Mouse (Mus musculus): Measurements from ENCODE around the gene Asb5. TPM values are rescaled to one million over a fixed set of nuclear protein-coding genes. Genes with fewer than 3 reads are reported as not detected.

Asb5 gene
- polyA plus RNA-seq, 1 experiment from 2014 or later = 6.8 TPM

DNA sequence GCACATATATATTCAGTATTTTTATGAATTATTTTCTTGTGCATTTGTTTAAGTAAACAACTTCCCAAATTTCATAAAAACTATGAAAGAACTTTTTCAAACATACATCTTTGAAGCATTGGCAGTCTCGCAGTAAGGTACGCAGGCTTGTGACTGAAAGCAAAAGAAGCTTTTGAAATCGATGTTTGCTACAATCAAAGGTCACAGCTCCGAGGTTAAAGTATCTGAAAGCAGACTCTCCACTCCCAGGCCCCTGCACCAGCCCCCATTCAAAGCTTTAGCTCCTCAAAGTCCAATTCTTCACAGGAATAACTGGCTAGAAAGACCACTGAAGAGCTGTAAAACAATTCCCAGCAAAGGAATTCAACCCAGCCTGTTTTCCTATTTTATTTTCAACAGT lies 8.9 kb upstream of the Asb5 start:
- Histone ChIP-seq H3K4me1 (ENCODE audit: control insufficient read depth, insufficient read depth, low read length) (no peaks in the 10 kb centered on the region), H3K27ac (replicated peaks; ENCODE audit: low read depth, low read length) (no peak overlapping the region), H3K9ac (ENCODE audit: low read depth, low read length) (no peak overlapping the region), H3K27me3 (replicated peaks; ENCODE audit: control insufficient read depth, insufficient read depth, low read length) (no peaks in the 10 kb centered on the region), H3K9me3 (ENCODE audit: control insufficient read depth, low read length) (no peaks in the 10 kb centered on the region), H3K36me3 (ENCODE audit: control insufficient read depth, insufficient read depth, low read length) (peaks cover 32% of the 10 kb centered on the region), H3K4me2 (ENCODE audit: low read depth, low read length) (no peak overlapping the region), H3K4me3 (ENCODE audit: low read depth, low read length) (no peak overlapping the region)
- DNase-seq (ENCODE audit: low spot score) (no peak), ATAC-seq (ENCODE audit: low read depth) (no peak)
- WGBS = 77% methylated on average over 4 of the region's 4 CpGs

DNA sequence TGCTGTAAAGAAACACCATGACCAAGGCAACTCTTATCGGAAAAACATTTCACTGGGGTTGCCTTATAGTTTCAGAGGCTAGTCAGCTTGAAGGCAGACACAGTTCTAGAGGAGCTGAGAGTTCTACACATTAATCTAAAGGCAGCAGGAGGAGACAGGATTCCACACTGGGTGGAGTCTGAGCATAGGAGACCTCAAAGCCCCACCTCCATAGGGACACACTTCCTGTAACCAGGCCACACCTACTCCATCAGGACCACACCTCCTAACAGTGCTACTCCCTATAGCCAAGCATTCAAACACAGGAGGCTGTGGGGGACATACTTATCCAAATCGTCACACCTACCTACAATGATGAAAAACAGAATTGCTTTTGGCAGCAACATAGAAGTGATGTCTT lies 3.8 kb upstream of the Asb5 start:
- ATAC-seq (ENCODE audit: low read depth) = no peak
- Histone ChIP-seq H3K36me3 (ENCODE audit: control insufficient read depth, insufficient read depth, low read length) (peaks cover 39% of the 10 kb centered on the region), H3K4me1 (ENCODE audit: control insufficient read depth, insufficient read depth, low read length) (peaks cover 9% of the 10 kb centered on the region), H3K4me3 (ENCODE audit: low read depth, low read length) (no peak overlapping the region), H3K9me3 (ENCODE audit: control insufficient read depth, low read length) (no peaks in the 10 kb centered on the region), H3K27ac (replicated peaks; ENCODE audit: low read depth, low read length) (no peak overlapping the region), H3K27me3 (replicated peaks; ENCODE audit: control insufficient read depth, insufficient read depth, low read length) (no peaks in the 10 kb centered on the region), H3K9ac (ENCODE audit: low read depth, low read length) (no peak overlapping the region), H3K4me2 (ENCODE audit: low read depth, low read length) (no peak overlapping the region)
- no peak for DNase-seq (ENCODE audit: low spot score)
- 96% methylated on average over 2 of the region's 2 CpGs for WGBS

GRCm38 (mm10) chr8:54526700-54527099 lies 2.7 kb upstream of the Asb5 start:
- DNase-seq (ENCODE audit: low spot score) = no peak
- Histone ChIP-seq H3K9me3 (ENCODE audit: control insufficient read depth, low read length) (no peaks in the 10 kb centered on the region), H3K27ac (replicated peaks; ENCODE audit: low read depth, low read length) (no peak overlapping the region), H3K4me3 (ENCODE audit: low read depth, low read length) (no peak overlapping the region), H3K36me3 (ENCODE audit: control insufficient read depth, insufficient read depth, low read length) (peaks cover 30% of the 10 kb centered on the region), H3K27me3 (replicated peaks; ENCODE audit: control insufficient read depth, insufficient read depth, low read length) (no peaks in the 10 kb centered on the region), H3K9ac (ENCODE audit: low read depth, low read length) (no peak overlapping the region), H3K4me1 (ENCODE audit: control insufficient read depth, insufficient read depth, low read length) (peaks cover 9% of the 10 kb centered on the region), H3K4me2 (ENCODE audit: low read depth, low read length) (no peak overlapping the region)
- WGBS = 93% methylated on average over 6 of the region's 6 CpGs
- no peak for ATAC-seq (ENCODE audit: low read depth)

DNA sequence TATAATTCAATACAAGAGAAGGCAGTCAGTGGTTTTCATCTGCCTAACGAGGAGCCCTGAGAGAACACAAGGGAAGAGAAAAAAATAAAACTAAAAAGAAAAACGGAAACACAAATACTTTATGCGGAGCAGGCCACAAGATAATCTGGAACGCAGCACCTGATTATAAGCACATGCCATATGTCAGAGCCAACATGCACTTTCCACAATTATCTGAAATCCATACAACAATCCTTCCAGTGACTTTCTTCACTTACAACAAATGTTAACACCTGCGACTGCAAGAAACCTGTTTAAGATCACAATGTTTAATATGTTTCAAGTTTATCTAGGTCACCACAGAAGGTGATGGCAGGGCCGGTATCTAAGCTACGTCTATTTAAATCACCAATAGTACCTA lies 809 bp upstream of the Asb5 start:
- Histone ChIP-seq H3K4me1 (ENCODE audit: control insufficient read depth, insufficient read depth, low read length) (peaks cover 9% of the 10 kb centered on the region), H3K4me2 (ENCODE audit: low read depth, low read length) (peak overlapping the region; percentile 68), H3K9ac (ENCODE audit: low read depth, low read length) (peak overlapping the region; percentile 92), H3K9me3 (ENCODE audit: control insufficient read depth, low read length) (no peaks in the 10 kb centered on the region), H3K36me3 (ENCODE audit: control insufficient read depth, insufficient read depth, low read length) (peaks cover 21% of the 10 kb centered on the region), H3K27ac (replicated peaks; ENCODE audit: low read depth, low read length) (0 out of 2 replicates have a peak overlapping the region, but pooled peaks have one; percentile 90), H3K27me3 (replicated peaks; ENCODE audit: control insufficient read depth, insufficient read depth, low read length) (no peaks in the 10 kb centered on the region), H3K4me3 (ENCODE audit: low read depth, low read length) (peak overlapping the region; percentile 99)
- DNase-seq (ENCODE audit: low spot score) (no peak), ATAC-seq (ENCODE audit: low read depth) (no peak)
- 28% methylated on average over 7 of the region's 7 CpGs for WGBS

GRCm38 (mm10) chr8:54535172-54535571 lies 5.8 kb downstream of the Asb5 start:
- no peak for DNase-seq (ENCODE audit: low spot score)
- WGBS = 87% methylated on average over 5 of the region's 5 CpGs
- Histone ChIP-seq H3K4me1 (ENCODE audit: control insufficient read depth, insufficient read depth, low read length) (no peaks in the 10 kb centered on the region), H3K4me3 (ENCODE audit: low read depth, low read length) (no peak overlapping the region), H3K27ac (replicated peaks; ENCODE audit: low read depth, low read length) (no peak overlapping the region), H3K27me3 (replicated peaks; ENCODE audit: control insufficient read depth, insufficient read depth, low read length) (no peaks in the 10 kb centered on the region), H3K4me2 (ENCODE audit: low read depth, low read length) (no peak overlapping the region), H3K36me3 (ENCODE audit: control insufficient read depth, insufficient read depth, low read length) (no peaks in the 10 kb centered on the region), H3K9ac (ENCODE audit: low read depth, low read length) (no peak overlapping the region), H3K9me3 (ENCODE audit: control insufficient read depth, low read length) (no peaks in the 10 kb centered on the region)
- ATAC-seq (ENCODE audit: low read depth) = no peak

DNA sequence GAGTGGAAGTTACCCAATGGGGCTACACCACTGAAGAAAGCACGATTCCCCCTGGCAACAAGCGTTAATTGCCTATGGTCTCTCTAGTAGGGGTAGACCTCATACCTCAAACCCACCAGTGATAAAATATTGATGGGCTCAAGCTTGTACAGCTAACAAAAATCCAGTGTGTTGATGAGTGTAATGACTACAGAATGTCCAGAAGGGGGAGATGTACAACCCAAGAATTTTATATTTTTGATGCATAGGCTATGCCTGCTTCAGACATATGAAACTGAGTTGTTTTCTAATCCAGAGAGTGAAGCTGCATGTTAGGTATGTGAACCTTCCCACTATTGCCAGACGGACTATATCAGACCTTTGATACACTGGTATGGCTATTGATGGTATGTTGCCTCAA lies 7.9 kb downstream of the Asb5 start:
- Histone ChIP-seq H3K4me1 (ENCODE audit: control insufficient read depth, insufficient read depth, low read length) (no peaks in the 10 kb centered on the region), H3K4me3 (ENCODE audit: low read depth, low read length) (no peak overlapping the region), H3K36me3 (ENCODE audit: control insufficient read depth, insufficient read depth, low read length) (no peaks in the 10 kb centered on the region), H3K4me2 (ENCODE audit: low read depth, low read length) (no peak overlapping the region), H3K27ac (replicated peaks; ENCODE audit: low read depth, low read length) (no peak overlapping the region), H3K9ac (ENCODE audit: low read depth, low read length) (no peak overlapping the region), H3K27me3 (replicated peaks; ENCODE audit: control insufficient read depth, insufficient read depth, low read length) (no peaks in the 10 kb centered on the region), H3K9me3 (ENCODE audit: control insufficient read depth, low read length) (no peaks in the 10 kb centered on the region)
- 0 out of 2 replicates have a peak, but pooled peaks have one; percentile 6 for ATAC-seq (ENCODE audit: low read depth)
- DNase-seq (ENCODE audit: low spot score) = no peak
- 89% methylated on average over 3 of the region's 3 CpGs for WGBS

DNA sequence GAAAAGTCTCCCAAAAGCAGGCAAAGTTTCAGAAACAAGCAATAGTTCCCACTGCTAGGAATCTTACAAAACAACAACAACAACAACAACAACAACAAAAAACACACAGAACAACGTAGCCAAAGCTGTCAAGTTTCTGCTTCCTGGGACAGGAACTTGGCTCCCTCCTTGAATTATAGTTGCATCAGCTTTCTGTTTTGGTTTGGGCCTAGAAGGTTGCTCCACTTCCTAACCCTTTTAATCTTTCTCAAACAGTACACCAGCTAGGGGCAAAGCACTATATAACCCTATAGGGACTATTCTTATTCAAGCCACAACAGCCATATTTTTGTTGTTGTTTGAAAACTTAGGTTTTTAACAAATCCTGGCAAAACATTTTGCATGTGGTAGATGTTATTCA lies 12.0 kb downstream of the Asb5 start:
- H3K27ac ChIP-seq (replicated peaks; ENCODE audit: low read depth, low read length) = no peak overlapping the region
- WGBS = 69% methylated on average over 1 of the region's 1 CpGs
- DNase-seq (ENCODE audit: low spot score) = no peak
- H3K4me3 ChIP-seq (ENCODE audit: low read depth, low read length) = no peak overlapping the region
- H3K36me3 ChIP-seq (ENCODE audit: control insufficient read depth, insufficient read depth, low read length) = no peaks in the 10 kb centered on the region
- ATAC-seq (ENCODE audit: low read depth) = no peak
- H3K4me2 ChIP-seq (ENCODE audit: low read depth, low read length) = no peak overlapping the region
- no peaks in the 10 kb centered on the region for H3K27me3 ChIP-seq (replicated peaks; ENCODE audit: control insufficient read depth, insufficient read depth, low read length)
- no peaks in the 10 kb centered on the region for H3K9me3 ChIP-seq (ENCODE audit: control insufficient read depth, low read length)
- no peaks in the 10 kb centered on the region for H3K4me1 ChIP-seq (ENCODE audit: control insufficient read depth, insufficient read depth, low read length)
- no peak overlapping the region for H3K9ac ChIP-seq (ENCODE audit: low read depth, low read length)

DNA sequence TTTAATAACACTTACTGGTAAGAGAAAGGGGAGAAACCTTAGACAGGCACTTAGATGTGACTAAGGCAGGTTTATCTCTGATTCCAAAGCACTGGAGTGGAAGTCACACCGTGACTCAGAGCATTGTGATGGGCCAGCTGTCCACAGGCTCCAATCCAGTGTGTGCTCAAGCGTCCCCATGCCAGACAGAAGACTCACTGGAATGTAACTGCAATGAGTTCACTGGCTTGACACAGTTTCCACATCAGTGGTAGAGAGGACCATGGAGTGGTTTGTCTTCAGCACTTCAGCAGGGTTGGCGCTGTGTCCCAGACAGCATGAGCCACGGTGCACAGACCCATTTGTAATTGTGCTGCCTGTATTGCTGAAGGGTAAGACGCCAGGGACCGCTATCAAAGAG lies 19.0 kb downstream of the Asb5 start:
- Histone ChIP-seq H3K4me3 (ENCODE audit: low read depth, low read length) (no peak overlapping the region), H3K9ac (ENCODE audit: low read depth, low read length) (no peak overlapping the region), H3K27ac (replicated peaks; ENCODE audit: low read depth, low read length) (no peak overlapping the region), H3K27me3 (replicated peaks; ENCODE audit: control insufficient read depth, insufficient read depth, low read length) (no peaks in the 10 kb centered on the region), H3K9me3 (ENCODE audit: control insufficient read depth, low read length) (no peaks in the 10 kb centered on the region), H3K36me3 (ENCODE audit: control insufficient read depth, insufficient read depth, low read length) (no peaks in the 10 kb centered on the region), H3K4me2 (ENCODE audit: low read depth, low read length) (no peak overlapping the region), H3K4me1 (ENCODE audit: control insufficient read depth, insufficient read depth, low read length) (no peaks in the 10 kb centered on the region)
- 78% methylated on average over 6 of the region's 6 CpGs for WGBS
- ATAC-seq (ENCODE audit: low read depth) (peak; percentile 30; the same call in 1 of the 2 replicates), DNase-seq (ENCODE audit: low spot score) (no peak)

- Histone ChIP-seq H3K27ac (replicated peaks; ENCODE audit: low read depth, low read length) (no peak overlapping the region), H3K4me3 (ENCODE audit: low read depth, low read length) (no peak overlapping the region), H3K9ac (ENCODE audit: low read depth, low read length) (no peak overlapping the region), H3K4me1 (ENCODE audit: control insufficient read depth, insufficient read depth, low read length) (no peaks in the 10 kb centered on the region), H3K9me3 (ENCODE audit: control insufficient read depth, low read length) (no peaks in the 10 kb centered on the region), H3K4me2 (ENCODE audit: low read depth, low read length) (no peak overlapping the region), H3K36me3 (ENCODE audit: control insufficient read depth, insufficient read depth, low read length) (no peaks in the 10 kb centered on the region), H3K27me3 (replicated peaks; ENCODE audit: control insufficient read depth, insufficient read depth, low read length) (no peaks in the 10 kb centered on the region)
- WGBS = 91% methylated on average over 12 of the region's 12 CpGs
- no peak for ATAC-seq (ENCODE audit: low read depth)
- no peak for DNase-seq (ENCODE audit: low spot score)
Observed at GRCm38 (mm10) chr8:54550026-54550574, 20.7 kb downstream of the Asb5 start.

Data from embryonic facial prominence, embryonic 14.5 days (tissue).